Mouse (Mus musculus): ENCODE results near the gene Slmap.

Slmap gene

GRCm38 (mm10) chr14:26476391-26476790, 58.3 kb downstream of the Slmap start:
- DNase-seq (ENCODE audit: low read depth, low spot score) = no peak

DNA sequence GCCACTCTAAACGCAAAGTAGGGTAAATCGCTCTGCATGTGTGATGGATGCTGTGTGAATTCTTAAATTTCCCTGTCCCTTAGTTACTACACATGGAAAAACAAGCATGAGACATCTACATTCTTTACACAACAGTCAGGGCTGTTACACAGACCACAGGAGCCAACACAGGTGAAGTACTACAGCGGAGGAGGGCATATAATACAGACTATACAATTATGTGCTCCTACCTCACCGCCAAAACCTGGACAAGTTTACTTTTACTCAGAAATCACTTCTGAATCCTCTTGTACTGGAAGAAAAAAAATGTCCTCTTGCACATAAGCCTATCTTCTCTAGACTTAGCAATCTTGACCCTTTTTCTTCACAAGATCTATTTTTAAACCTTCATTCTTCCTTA, 66.8 kb downstream of the Slmap start:
- DNase-seq (ENCODE audit: low read depth, low spot score) = no peak

DNA sequence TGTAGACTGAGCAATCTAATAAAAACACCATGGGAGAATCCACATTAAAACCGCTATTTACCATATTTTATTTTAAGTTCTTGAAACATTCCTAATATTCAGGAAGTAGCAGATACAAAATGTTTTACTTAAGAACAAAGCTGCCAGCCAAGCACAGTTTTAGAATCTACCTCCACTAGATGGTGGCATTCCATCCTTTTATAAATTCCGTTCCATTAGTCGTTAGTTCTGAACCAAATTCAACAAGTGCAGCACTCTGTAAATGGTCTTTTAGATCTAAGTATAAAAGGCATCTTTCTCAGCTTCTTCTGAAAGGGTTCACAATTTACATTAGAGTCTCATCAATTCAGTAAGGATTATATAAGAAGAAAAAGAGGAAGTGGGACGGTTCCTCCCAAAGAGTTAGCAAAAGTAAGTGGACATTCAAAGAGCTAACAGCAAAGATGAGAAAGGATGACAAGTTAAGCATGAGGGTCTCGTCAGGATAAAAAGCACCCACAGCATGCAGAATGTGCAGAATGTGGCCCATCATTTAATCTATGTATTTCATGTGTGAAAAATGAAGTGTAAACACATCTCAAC, 68.1 kb downstream of the Slmap start:
- no peak for DNase-seq (ENCODE audit: low read depth, low spot score)

DNA sequence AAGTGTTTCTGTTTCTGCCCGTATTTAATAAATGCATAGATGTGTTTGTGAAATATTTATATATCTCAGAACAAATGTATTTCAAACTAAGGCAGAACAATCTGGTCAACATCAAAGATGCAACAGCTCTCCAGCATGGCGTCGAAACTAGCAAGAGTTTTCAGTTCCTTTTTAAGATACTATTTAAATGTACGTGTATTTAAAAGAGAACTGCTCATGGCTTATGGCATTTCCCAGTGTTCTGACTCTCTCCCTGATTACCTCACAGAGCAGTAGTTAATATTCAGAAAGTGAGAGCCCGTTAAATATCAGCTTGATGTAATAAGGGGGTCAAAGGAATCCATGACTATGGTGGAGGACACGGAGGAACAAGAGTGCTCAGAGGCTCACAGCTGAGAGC, 68.8 kb downstream of the Slmap start:
- no peak for DNase-seq (ENCODE audit: low read depth, low spot score)

DNA sequence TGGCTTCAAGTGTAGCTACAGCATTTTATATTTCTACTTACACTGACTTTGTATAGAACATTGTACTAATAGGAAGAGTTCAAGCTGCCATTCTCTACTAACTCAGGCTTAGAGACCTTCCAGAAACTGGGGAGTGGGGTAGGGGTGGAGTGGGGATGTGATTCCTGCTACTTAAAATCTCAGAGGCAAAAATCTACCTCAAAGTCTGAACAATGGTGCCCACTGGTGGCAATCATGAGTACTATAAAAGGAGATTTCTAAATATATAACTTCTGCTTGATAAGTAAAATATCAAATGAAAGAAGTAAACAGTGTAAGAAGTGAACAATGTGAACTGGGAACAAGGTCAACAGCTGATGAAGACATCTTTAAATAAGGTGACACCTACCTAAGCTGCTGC, 75.2 kb downstream of the Slmap start:
- DNase-seq (ENCODE audit: low read depth, low spot score) = no peak

- DNase-seq (ENCODE audit: low read depth, low spot score) = no peak
Measured at GRCm38 (mm10) chr14:26454851-26455250, 79.9 kb downstream of the Slmap start.

GRCm38 (mm10) chr14:26450036-26450800, 84.5 kb downstream of the Slmap start:
- no peak for DNase-seq (ENCODE audit: low read depth, low spot score)

GRCm38 (mm10) chr14:26448581-26448980, 86.2 kb downstream of the Slmap start:
- no peak for DNase-seq (ENCODE audit: low read depth, low spot score)

DNA sequence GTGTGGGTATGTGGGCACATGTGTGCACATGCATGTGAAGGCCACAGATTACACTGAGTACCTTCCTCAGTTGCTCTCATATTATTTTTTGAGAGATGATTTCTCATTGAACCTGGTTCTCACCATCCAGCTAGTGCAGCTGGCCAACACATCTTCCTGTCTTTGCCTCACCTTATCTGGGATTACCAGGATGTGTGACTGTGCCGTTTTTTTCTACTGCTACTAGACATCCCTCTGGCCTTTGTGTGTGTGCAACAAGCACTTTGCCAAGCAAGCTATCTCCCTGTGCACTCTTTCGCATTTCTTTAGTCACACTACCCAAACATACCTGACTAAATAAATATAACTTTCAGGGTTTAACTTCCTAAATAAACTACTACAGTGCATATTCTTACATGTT, 87.5 kb downstream of the Slmap start:
- no peak for DNase-seq (ENCODE audit: low read depth, low spot score)

DNA sequence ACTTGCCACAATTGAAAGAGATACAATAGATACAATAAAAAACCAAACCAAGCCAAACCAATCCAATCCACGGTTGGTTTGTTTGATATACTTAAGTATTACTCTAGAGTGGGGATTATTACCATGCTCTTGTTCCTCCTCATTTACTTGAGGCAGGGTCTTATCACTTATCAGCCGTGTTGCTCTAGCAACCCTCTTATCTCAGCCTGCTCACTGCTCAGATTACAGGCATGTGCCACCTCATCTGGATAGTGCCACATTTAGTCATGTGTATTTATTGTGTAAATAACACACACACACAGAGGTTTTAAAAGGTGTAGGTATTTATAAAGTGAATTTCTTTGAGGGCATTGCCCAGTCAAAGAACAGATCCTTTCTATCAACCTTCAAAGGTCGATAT, 88.2 kb downstream of the Slmap start:
- no peak for DNase-seq (ENCODE audit: low read depth, low spot score)

- DNase-seq (ENCODE audit: low read depth, low spot score) = no peak
Measured at GRCm38 (mm10) chr14:26442534-26442933, 92.2 kb downstream of the Slmap start.

DNA sequence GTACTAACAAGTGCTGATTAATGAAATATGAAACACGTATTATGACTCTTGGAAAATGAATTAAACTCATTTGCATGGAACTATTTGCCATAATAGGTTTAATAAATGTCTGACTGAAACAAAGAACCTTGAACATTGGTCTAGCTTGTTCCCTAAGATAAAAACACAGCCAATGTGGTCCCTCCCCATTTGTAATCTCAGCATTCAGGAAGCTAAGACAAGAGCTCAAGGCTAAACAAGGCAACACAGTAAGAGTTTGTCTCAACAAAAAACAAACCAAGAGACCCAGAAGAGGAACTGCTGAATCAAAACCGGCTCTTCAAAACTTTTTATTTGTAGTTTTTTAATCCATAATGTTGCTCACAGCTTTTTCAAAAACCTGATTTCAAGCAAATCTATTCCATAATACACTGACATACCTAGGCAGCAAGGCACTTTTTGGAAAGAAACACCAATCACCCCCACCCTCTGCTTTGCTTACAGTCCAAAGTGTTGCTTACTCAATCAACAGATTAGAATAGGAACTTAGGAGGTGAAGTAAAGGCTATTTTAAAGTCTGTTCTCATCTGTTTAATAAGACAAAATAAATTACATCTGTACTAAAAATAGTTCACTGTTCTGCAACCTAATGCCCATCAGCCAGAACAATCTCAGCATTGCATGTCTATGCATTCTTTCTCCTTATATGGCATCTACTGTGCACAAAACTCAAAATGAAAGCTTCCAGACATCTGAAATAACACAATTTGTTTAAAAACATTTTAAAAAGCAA, 93.5 kb downstream of the Slmap start:
- no peak for DNase-seq (ENCODE audit: low read depth, low spot score)

DNA sequence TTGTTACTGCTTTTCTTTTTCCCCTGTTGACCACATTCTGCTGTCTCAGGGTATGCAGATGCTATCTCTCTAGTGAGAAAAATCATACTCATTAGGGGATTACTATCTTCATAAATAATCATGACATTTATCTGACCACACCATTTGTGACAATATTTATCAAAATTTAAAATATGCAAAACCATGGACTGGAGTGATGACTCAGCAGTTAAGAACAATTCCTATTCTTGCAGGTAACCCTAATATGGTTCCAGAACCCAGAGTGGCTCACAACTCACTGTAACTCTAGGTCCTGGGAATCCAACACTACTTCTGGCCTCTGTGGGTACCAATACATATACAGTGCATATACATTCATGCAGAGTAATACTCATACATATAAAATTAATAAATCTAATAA, 94.7 kb downstream of the Slmap start:
- no peak for DNase-seq (ENCODE audit: low read depth, low spot score)

- no peak for DNase-seq (ENCODE audit: low read depth, low spot score)
Measured at GRCm38 (mm10) chr14:26437771-26438170, 97.0 kb downstream of the Slmap start.

- DNase-seq (ENCODE audit: low read depth, low spot score) = no peak
Measured at GRCm38 (mm10) chr14:26436304-26436703, 98.4 kb downstream of the Slmap start.

DNA sequence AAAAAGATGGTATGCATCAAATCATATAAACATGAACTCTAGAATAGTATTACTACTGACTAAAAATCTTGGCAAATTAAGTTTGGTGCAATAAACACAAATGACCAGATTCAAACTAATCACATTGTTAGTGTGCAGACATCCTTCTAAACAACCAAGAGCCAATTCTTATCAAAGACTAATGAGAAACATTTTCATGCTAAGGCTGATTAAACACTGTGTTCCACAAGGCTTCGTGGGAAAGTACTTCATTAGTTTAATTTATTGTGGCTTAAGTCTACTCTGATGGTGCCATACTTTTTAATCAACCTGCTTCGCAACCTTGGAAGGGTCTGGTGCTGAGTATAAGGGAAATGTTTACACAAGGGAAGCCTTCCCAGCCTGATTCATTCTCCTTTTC, 102.4 kb downstream of the Slmap start:
- DNase-seq (ENCODE audit: low read depth, low spot score) = no peak

- no peak for DNase-seq (ENCODE audit: low read depth, low spot score)
Measured at GRCm38 (mm10) chr14:26431919-26432318, 102.8 kb downstream of the Slmap start.

DNA sequence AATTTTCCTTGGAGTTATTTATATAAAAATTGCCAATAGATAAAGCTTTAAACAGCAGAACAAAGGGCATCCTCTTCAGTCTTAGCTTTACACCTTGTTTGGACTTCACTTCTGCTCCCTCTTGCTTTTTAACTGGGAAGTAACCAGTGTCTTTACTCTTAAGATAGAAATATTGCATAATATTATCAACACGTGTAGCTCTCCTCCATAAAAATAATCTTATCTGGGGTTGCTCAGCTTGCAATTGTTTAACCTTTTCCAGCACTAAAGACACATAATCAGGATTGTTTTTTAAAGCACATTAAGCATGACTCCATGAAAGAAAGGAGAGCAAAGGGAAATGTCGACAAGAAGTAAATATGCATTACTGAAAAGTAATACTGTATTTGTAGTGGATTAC, 114.5 kb downstream of the Slmap start:
- no peak for DNase-seq (ENCODE audit: low read depth, low spot score)

GRCm38 (mm10) chr14:26417956-26418355, 116.8 kb downstream of the Slmap start:
- no peak for DNase-seq (ENCODE audit: low read depth, low spot score)

DNA sequence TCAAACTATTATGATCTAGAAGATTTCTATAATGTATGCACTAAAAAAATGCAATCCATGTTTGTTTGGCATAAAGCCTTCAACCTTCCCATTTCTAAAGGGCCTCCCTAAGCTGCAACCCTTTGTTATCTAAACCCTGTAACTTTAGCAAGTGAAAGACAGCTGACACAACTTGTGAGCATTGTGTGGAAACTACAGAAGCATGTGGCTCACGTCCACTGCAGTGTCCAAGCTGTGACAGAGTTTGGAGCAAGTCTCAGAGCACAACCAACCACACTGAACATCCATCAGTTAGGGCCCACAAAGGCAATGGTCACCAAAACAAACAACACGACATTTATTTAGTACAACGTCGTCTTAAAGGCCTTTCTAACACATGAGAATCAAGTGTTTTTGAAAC, 117.6 kb downstream of the Slmap start:
- DNase-seq (ENCODE audit: low read depth, low spot score) = no peak

DNA sequence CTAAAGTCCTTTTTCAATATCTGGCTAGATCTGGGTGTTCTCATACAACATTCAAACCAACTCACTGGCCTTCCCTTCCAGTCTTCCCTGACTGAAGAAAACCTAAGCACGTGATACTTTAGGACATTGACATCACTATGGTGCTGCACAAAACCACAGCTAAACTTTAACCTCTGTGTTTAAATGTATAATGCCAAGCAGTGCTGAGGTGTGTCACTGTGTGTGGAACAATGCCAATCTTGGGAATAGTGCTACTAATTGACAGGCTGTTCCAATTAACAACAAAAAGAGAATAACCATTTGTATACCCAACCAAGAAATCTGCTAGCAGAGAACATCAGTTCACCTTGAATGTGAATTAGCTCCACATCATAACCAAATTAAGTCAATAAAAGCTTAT, 121.2 kb downstream of the Slmap start:
- DNase-seq (ENCODE audit: low read depth, low spot score) = no peak

GRCm38 (mm10) chr14:26406746-26407145, 128.0 kb downstream of the Slmap start:
- DNase-seq (ENCODE audit: low read depth, low spot score) = no peak

Data from CD4-positive helper T cell, adult 2 months (primary cell).